Mouse (Mus musculus): ENCODE results near the gene Txnrd1.

GRCm38 (mm10) chr10:82898893-82899292 lies 65.1 kb downstream of the Txnrd1 start:
- TF ChIP-seq GATA1 (IDR thresholded peaks at IDR 0.05; ENCODE audit: borderline replicate concordance, low read length) (no peak), FLI1 (IDR thresholded peaks at IDR 0.05; ENCODE audit: low read length) (no peak)

Data from megakaryocyte, embryonic 14.5 days (primary cell).